Mouse (Mus musculus) left cerebral cortex, adult 11 months (tissue): ENCODE measurements around the gene Ppp1r27.
"Not testable (repeated sequence)": the region's sequence is repeated elsewhere in the genome, so short reads cannot be mapped to it uniquely, and the experiment has no call there.

ENCODE experiments used
- DNase-seq: peaks from one replicate; pipeline ENCODE4 v3.0.0; 2022; ENCODE audit warnings: low spot score

Gene Ppp1r27

GRCm38 (mm10) chr11:120514262-120514661 lies 36.7 kb downstream of the Ppp1r27 start:
- DNase-seq = not testable (repeated sequence)

- DNase-seq = no peak
Measured at GRCm38 (mm10) chr11:120512790-120513453, 38.0 kb downstream of the Ppp1r27 start.

GRCm38 (mm10) chr11:120510375-120511030 lies 40.4 kb downstream of the Ppp1r27 start:
- no peak for DNase-seq

- DNase-seq = no peak
Measured at GRCm38 (mm10) chr11:120509940-120510339, 41.0 kb downstream of the Ppp1r27 start.

GRCm38 (mm10) chr11:120508290-120508870 lies 42.6 kb downstream of the Ppp1r27 start:
- no peak for DNase-seq

- no peak for DNase-seq
Measured at GRCm38 (mm10) chr11:120507611-120508289, 43.2 kb downstream of the Ppp1r27 start.

GRCm38 (mm10) chr11:120506899-120507298 lies 44.0 kb downstream of the Ppp1r27 start:
- no peak for DNase-seq

- no peak for DNase-seq
Measured at GRCm38 (mm10) chr11:120505661-120506060, 45.3 kb downstream of the Ppp1r27 start.

- DNase-seq = no peak
Measured at GRCm38 (mm10) chr11:120501701-120502100, 49.2 kb downstream of the Ppp1r27 start.

- no peak for DNase-seq
Measured at GRCm38 (mm10) chr11:120501018-120501417, 49.9 kb downstream of the Ppp1r27 start.

GRCm38 (mm10) chr11:120500357-120500756 lies 50.6 kb downstream of the Ppp1r27 start:
- no peak for DNase-seq
